Comparison of ENCODE assay signal across 8 mouse cellular contexts in the genomic region with DNA sequence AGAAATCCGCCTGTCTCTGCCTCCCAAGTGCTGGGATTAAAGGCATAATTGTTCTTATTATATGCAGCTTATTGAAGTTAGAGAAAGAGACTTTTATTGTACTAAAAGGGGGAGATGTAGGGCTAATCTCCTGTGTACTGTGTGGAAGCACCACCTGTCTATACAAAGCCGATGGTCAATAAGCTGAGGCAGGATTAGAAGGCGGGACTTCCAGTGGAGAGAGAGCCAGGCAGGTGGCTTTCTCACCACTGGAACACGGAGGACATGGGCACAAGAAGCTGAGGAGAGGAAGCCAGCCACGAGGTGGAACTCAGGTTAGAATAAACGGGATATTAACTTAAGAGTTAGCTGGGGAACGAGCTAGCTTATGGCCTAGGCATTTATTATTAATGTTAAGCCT. TPM values are rescaled to one million over a fixed set of nuclear protein-coding genes. Genes with fewer than 3 reads are reported as not detected.
DNase-seq lines count a peak whose midpoint lies in the region; ATAC-seq and TF ChIP-seq lines count a peak whose summit lies in the region.

Spg7 (plus strand) TSS at position 222 of the 400 bp plus-strand sequence.

- no peak for DNase-seq in thymus, adult 2 months
- DNase-seq in thymus, postnatal 14 days, result no peak
- no peak for DNase-seq in forebrain, embryonic 10.5 days (ENCODE audit: extremely low spot score, low spot score)
- no peak for DNase-seq in heart, postnatal 4 days
- no peak for DNase-seq in kidney, postnatal 14 days
- no peak for DNase-seq in kidney, adult 9 months

- no peaks in the 10 kb centered on the region for H3K36me3 ChIP-seq in thymus, adult 2 months (ENCODE audit: control insufficient read depth, insufficient read depth, low read length)
- H3K36me3 ChIP-seq in forebrain, embryonic 10.5 days (replicated peaks), result peaks cover 11% of the 10 kb centered on the region
- peaks cover 10% of the 10 kb centered on the region; the same call in 1 of the 2 replicates for H3K36me3 ChIP-seq in limb, embryonic 15.5 days
- H3K36me3 ChIP-seq in small intestine, adult 2 months (ENCODE audit: control insufficient read depth, insufficient read depth, low read length), result no peaks in the 10 kb centered on the region; the same call in 1 of the 2 replicates

- no peak within 1 kb of the TSS for H3K9ac ChIP-seq in limb, embryonic 15.5 days

- ATAC-seq in limb, embryonic 15.5 days (ENCODE audit: insufficient number of reproducible peaks, low FRiP score, low TSS enrichment, low read depth), result no peak

- H3K27ac ChIP-seq in thymus, adult 2 months (ENCODE audit: control insufficient read depth, insufficient read depth, low read length), result no peak within 1 kb of the TSS
- H3K27ac ChIP-seq in forebrain, embryonic 10.5 days, result no peak within 1 kb of the TSS
- no peak within 1 kb of the TSS for H3K27ac ChIP-seq in limb, embryonic 15.5 days
- no peak within 1 kb of the TSS for H3K27ac ChIP-seq in small intestine, adult 2 months (ENCODE audit: insufficient read depth, low read depth, low read length)

- peaks cover 7% of the 10 kb centered on the region for H3K4me1 ChIP-seq in thymus, adult 2 months (replicated peaks; ENCODE audit: control insufficient read depth, insufficient read depth, low read length)
- H3K4me1 ChIP-seq in forebrain, embryonic 10.5 days, result peaks cover 26% of the 10 kb centered on the region
- peaks cover 20% of the 10 kb centered on the region for H3K4me1 ChIP-seq in limb, embryonic 15.5 days
- peaks cover 8% of the 10 kb centered on the region for H3K4me1 ChIP-seq in small intestine, adult 2 months (ENCODE audit: control insufficient read depth, insufficient read depth, insufficient read length, low read length)

- no peak within 1 kb of the TSS for H3K4me2 ChIP-seq in limb, embryonic 15.5 days

- H3K27me3 ChIP-seq in thymus, adult 2 months (ENCODE audit: control insufficient read depth, insufficient read depth, low read length), result no peaks in the 10 kb centered on the region
- no peaks in the 10 kb centered on the region for H3K27me3 ChIP-seq in forebrain, embryonic 10.5 days (ENCODE audit: poor library complexity, severe bottlenecking)
- no peaks in the 10 kb centered on the region for H3K27me3 ChIP-seq in limb, embryonic 15.5 days
- no peaks in the 10 kb centered on the region for H3K27me3 ChIP-seq in small intestine, adult 2 months (ENCODE audit: control insufficient read depth, insufficient read depth, low read length)

- no peak for TF ChIP-seq POLR2A in thymus, adult 2 months (IDR thresholded peaks at IDR 0.05; ENCODE audit: control insufficient read depth, extremely low read depth, insufficient read depth, low read length, poor library complexity)
- TF ChIP-seq POLR2A in small intestine, adult 2 months (IDR thresholded peaks at IDR 0.05; ENCODE audit: low read depth, low read length), result no peak

- WGBS in thymus, adult 2 months, result 90% methylated on average over 7 of the region's 7 CpGs
- 77% methylated on average over 7 of the region's 7 CpGs for WGBS in forebrain, embryonic 10.5 days
- WGBS in limb, embryonic 15.5 days, result 71% methylated on average over 7 of the region's 7 CpGs
- 55% methylated on average over 7 of the region's 7 CpGs for WGBS in small intestine, adult 2 months

- TF ChIP-seq CTCF in thymus, adult 2 months (IDR thresholded peaks at IDR 0.05; ENCODE audit: borderline replicate concordance, control insufficient read depth, extremely low read depth, insufficient read depth, low read length, poor library complexity), result no peak
- TF ChIP-seq CTCF in small intestine, adult 2 months (IDR thresholded peaks at IDR 0.05; ENCODE audit: extremely low read depth, insufficient read length, insufficient replicate concordance, low read depth, low read length), result no peak

- H3K9me3 ChIP-seq in forebrain, embryonic 10.5 days, result no peaks in the 10 kb centered on the region
- H3K9me3 ChIP-seq in limb, embryonic 15.5 days, result no peaks in the 10 kb centered on the region

- no peak within 1 kb of the TSS for H3K4me3 ChIP-seq in thymus, adult 2 months (ENCODE audit: control insufficient read depth, insufficient read depth, low read length)
- H3K4me3 ChIP-seq in forebrain, embryonic 10.5 days, result no peak within 1 kb of the TSS
- no peak within 1 kb of the TSS for H3K4me3 ChIP-seq in limb, embryonic 15.5 days
- H3K4me3 ChIP-seq in small intestine, adult 2 months (ENCODE audit: low read depth, low read length), result no peak within 1 kb of the TSS

RNA-seq across cellular contexts. Expression of gene Spg7, which starts in this region (rescaled TPM):
- 126 and 145 TPM in 2 replicates for polyA plus RNA-seq in thymus, adult 2 months (2012; rRNA removed)
- 53.9 and 56.8 TPM in 2 replicates for polyA plus RNA-seq in forebrain, embryonic 10.5 days (2016; fragmentation: Nextera tagmentation; extraction: Ambion mirVana)
- total RNA-seq in heart, postnatal 4 days (2021), result 10 to 100 TPM; 68.5 to 76.5 TPM
- 33.4 and 38.5 TPM in 2 replicates for polyA plus RNA-seq in limb, embryonic 15.5 days (2015; fragmentation: Nextera tagmentation; extraction: Ambion mirVana)
- polyA plus RNA-seq in small intestine, adult 2 months (2012; rRNA removed), result 54.1 and 132 TPM in 2 replicates
